Mouse (Mus musculus) forebrain, embryonic 12.5 days (tissue): Measurements from ENCODE around the gene Acbd4. TPM values are rescaled to one million over a fixed set of nuclear protein-coding genes. Genes with fewer than 3 reads are reported as not detected.

Experiments used
- ATAC-seq: fragments of 200-750 bp; cut with Nextera tagmentation; 2 replicates; pipeline ENCODE4 v1.8.0; 2017; ENCODE audit warnings: moderate TSS enrichment; ENCODE audit not compliant: low FRiP score
- H3K27ac ChIP-seq: fragments of 300-500 bp; sonication (generic); 2 replicates; pipeline ENCODE4 v1.5.1; 2016; ENCODE audit warnings: mild to moderate bottlenecking
- H3K27me3 ChIP-seq: fragments of 300-500 bp; sonication (generic); 2 replicates; pipeline ENCODE4 v1.6.1; 2016; ENCODE audit warnings: mild to moderate bottlenecking
- H3K36me3 ChIP-seq: fragments of 300-500 bp; sonication (generic); replicated peaks from 2 replicates; pipeline ENCODE4 v1.6.1; 2016; ENCODE audit warnings: mild to moderate bottlenecking
- H3K4me1 ChIP-seq: fragments of 300-500 bp; sonication (generic); 2 replicates; pipeline ENCODE4 v1.6.1; 2016
- H3K4me2 ChIP-seq: fragments of 300-500 bp; sonication (generic); 2 replicates; pipeline ENCODE4 v1.6.1; 2016; ENCODE audit warnings: mild to moderate bottlenecking, moderate library complexity
- H3K4me3 ChIP-seq: fragments of 300-500 bp; sonication (generic); replicated peaks from 2 replicates; pipeline ENCODE4 v1.5.1; 2016; ENCODE audit warnings: mild to moderate bottlenecking
- H3K9ac ChIP-seq: fragments of 300-500 bp; sonication (generic); 2 replicates; pipeline ENCODE4 v1.6.1; 2016; ENCODE audit warnings: mild to moderate bottlenecking
- H3K9me3 ChIP-seq: fragments of 300-500 bp; sonication (generic); 2 replicates; pipeline ENCODE4 v1.6.1; 2016
- WGBS: fragments of 180-500 bp; shearing (Covaris S2); methylation state at CpG from one replicate; pipeline ENCODE4 v1.1.7; 2016; 5-methylcytosine and 5-hydroxymethylcytosine counted together
- polyA plus RNA-seq: library from polyadenylated mRNA; unstranded; fragments of >200 nt; fragmentation: Nextera tagmentation; extraction: Ambion mirVana; gene quantifications from 2 replicates; pipeline ENCODE4 v1.2.1, GENCODE M21; 2016

The Acbd4 gene
- 5.7 and 7.1 TPM in 2 replicates for polyA plus RNA-seq

DNA sequence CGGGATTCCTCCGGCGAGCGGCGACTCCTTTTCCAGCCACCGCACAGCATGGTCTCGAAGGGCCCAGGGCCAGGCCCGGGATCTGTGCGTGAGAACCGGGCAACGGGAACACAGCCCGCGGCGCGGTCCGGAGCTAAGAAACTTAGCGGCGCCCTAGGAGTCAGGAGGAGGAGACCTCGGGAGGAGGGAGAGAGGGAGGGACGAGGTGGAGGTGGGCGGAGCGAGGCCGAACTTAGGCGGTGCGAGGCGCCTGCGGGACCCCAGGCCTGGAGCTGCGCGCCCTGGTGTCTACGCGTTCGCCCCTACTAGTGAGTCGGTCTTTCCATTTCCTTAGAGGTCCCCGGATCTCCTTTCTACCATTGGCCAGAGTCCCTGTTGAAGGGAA, at the start of gene Acbd4, which contains the start of gene Plcd3:
Acbd4 (plus strand) TSS at position 202 of the 385 bp plus-strand sequence.
Plcd3 (minus strand) TSS at position 178 of the 385 bp plus-strand sequence.
- peaks cover 31% of the 10 kb centered on the region for H3K4me1 ChIP-seq
- H3K4me3 ChIP-seq = peak within 1 kb of the TSS; percentile 50
- no peaks in the 10 kb centered on the region for H3K36me3 ChIP-seq
- WGBS = under 1% methylated on average over 34 of the region's 34 CpGs
- H3K27me3 ChIP-seq = peaks cover 75% of the 10 kb centered on the region
- peak within 1 kb of the TSS; percentile 85 for H3K4me2 ChIP-seq
- H3K9me3 ChIP-seq = no peaks in the 10 kb centered on the region
- no peak within 1 kb of the TSS for H3K27ac ChIP-seq
- H3K9ac ChIP-seq = peak within 1 kb of the TSS; percentile 54
- ATAC-seq = peak; percentile 45

DNA sequence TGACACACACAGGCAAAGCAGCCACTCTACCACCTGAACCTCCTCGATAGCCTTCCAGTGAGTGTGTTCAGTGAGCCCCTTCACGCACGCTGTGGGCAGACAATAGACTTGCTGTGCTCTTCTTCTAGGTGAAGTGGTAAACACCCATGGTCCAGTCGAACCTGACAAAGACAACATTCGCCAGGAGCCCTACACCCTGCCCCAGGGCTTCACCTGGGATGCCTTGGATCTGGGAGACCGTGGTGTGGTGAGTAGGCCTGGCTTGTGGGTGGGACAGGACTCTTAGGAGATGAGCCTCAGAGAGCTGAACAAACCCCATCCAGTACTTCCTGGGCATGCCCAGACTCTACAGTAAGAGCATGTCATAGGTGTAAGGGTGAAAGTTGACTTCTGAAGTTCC, 49.4 kb upstream of the Acbd4 start:
- Histone ChIP-seq H3K27ac (no peak overlapping the region), H3K27me3 (no peaks in the 10 kb centered on the region), H3K36me3 (peaks cover 69% of the 10 kb centered on the region), H3K4me1 (no peaks in the 10 kb centered on the region), H3K4me3 (no peak overlapping the region), H3K4me2 (no peak overlapping the region), H3K9ac (no peak overlapping the region), H3K9me3 (no peaks in the 10 kb centered on the region)
- ATAC-seq = no peak
- WGBS = 90% methylated on average over 6 of the region's 6 CpGs

GRCm38 (mm10) chr11:103053191-103054076, 48.0 kb upstream of the Acbd4 start:
- Histone ChIP-seq H3K9me3 (no peaks in the 10 kb centered on the region), H3K4me1 (no peaks in the 10 kb centered on the region), H3K36me3 (peaks cover 76% of the 10 kb centered on the region), H3K9ac (no peak overlapping the region), H3K27ac (no peak overlapping the region), H3K27me3 (no peaks in the 10 kb centered on the region), H3K4me2 (no peak overlapping the region), H3K4me3 (no peak overlapping the region)
- WGBS = 95% methylated on average over 18 of the region's 18 CpGs
- ATAC-seq = no peak

- H3K4me1 ChIP-seq = no peaks in the 10 kb centered on the region
- no peaks in the 10 kb centered on the region for H3K9me3 ChIP-seq
- H3K9ac ChIP-seq = no peak overlapping the region
- H3K27me3 ChIP-seq = no peaks in the 10 kb centered on the region
- no peak overlapping the region for H3K4me3 ChIP-seq
- H3K27ac ChIP-seq = no peak overlapping the region
- ATAC-seq = no peak
- 48% methylated on average over 6 of the region's 6 CpGs for WGBS
- H3K4me2 ChIP-seq = no peak overlapping the region
- H3K36me3 ChIP-seq = peaks cover 87% of the 10 kb centered on the region
Measured at GRCm38 (mm10) chr11:103054798-103055197, 46.7 kb upstream of the Acbd4 start.

- Histone ChIP-seq H3K4me3 (no peak overlapping the region), H3K4me2 (no peak overlapping the region), H3K36me3 (peaks cover 87% of the 10 kb centered on the region), H3K9ac (no peak overlapping the region), H3K27ac (no peak overlapping the region), H3K27me3 (no peaks in the 10 kb centered on the region), H3K9me3 (no peaks in the 10 kb centered on the region), H3K4me1 (no peaks in the 10 kb centered on the region)
- WGBS = 96% methylated on average over 7 of the region's 7 CpGs
- no peak for ATAC-seq
Measured at GRCm38 (mm10) chr11:103056636-103057035, 44.8 kb upstream of the Acbd4 start.

GRCm38 (mm10) chr11:103058499-103059085, 42.9 kb upstream of the Acbd4 start:
- no peak overlapping the region for H3K27ac ChIP-seq
- no peaks in the 10 kb centered on the region for H3K4me1 ChIP-seq
- no peaks in the 10 kb centered on the region for H3K9me3 ChIP-seq
- WGBS = 78% methylated on average over 3 of the region's 3 CpGs
- H3K27me3 ChIP-seq = no peaks in the 10 kb centered on the region
- no peak overlapping the region for H3K9ac ChIP-seq
- H3K4me2 ChIP-seq = no peak overlapping the region
- ATAC-seq = no peak
- no peak overlapping the region for H3K4me3 ChIP-seq
- H3K36me3 ChIP-seq = peaks cover 86% of the 10 kb centered on the region

DNA sequence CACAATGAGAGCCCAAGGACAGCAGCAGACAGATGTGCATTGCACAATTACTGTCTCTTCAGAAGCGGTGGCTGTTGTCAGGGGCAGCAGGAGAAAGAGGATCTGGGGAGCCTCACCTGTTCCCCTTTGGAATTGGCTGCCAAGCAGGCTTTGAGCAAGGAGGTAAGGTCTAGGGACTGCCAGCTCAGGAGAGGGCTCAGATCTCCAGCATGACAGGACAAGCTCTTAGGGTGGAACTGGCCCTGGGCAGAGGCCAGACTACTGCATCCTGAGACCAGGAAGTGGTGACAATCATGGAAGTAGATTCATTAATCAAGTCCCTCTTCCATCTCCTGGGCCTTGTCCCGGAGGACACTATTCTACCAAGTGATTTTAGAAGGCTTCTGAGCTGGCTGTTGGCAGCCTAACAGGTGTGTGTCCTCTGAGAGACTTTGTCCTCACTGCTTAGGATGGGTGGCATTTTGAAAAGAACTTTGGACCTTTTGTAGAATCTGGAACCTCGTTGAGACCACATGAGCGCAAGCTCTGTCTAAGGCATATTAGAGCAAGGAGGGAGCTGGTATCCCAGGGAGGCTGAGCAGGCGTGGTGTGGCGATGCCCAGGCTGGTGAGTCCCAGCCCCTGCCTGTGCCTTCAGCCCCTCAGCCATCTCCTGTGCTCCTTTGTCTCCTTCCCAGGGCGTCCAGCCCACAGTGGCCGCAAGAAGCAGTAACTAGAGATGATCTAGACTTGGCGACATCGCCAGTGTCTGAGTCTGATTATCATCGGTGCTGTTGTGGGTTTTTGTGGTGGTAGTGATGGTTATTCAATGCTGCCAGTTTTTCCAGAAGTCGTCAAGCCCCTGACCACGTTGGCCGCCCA, 35.1 kb upstream of the Acbd4 start:
- no peak overlapping the region for H3K4me2 ChIP-seq
- no peak for ATAC-seq

DNA sequence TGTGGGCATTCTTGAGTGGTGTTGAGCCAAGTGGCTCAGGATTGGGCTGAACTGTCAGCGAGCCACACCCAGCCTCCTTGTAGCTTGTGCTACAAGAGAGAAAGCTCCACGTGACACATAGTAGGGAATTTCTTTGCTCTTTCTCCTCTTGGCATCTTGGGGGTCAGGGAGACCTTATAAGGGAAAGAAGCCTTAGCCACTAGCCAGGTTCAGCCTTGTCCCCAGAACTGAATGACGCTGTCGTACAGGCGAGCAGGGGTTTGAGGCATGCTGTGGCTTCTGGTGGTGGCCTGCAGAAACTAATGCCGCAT, 34.5 kb upstream of the Acbd4 start:
- no peaks in the 10 kb centered on the region for H3K9me3 ChIP-seq
- H3K4me1 ChIP-seq = no peaks in the 10 kb centered on the region
- peaks cover 81% of the 10 kb centered on the region for H3K36me3 ChIP-seq
- WGBS = 93% methylated on average over 6 of the region's 6 CpGs
- ATAC-seq = no peak
- H3K27me3 ChIP-seq = no peaks in the 10 kb centered on the region
- H3K4me2 ChIP-seq = no peak overlapping the region
- H3K4me3 ChIP-seq = no peak overlapping the region
- H3K9ac ChIP-seq = no peak overlapping the region
- H3K27ac ChIP-seq = no peak overlapping the region

More for the DNA sequence above, 35.1 kb upstream of the Acbd4 start:
- Histone ChIP-seq H3K9me3 (no peaks in the 10 kb centered on the region), H3K27me3 (no peaks in the 10 kb centered on the region), H3K9ac (no peak overlapping the region), H3K4me3 (no peak overlapping the region), H3K27ac (no peak overlapping the region), H3K36me3 (peaks cover 87% of the 10 kb centered on the region), H3K4me1 (no peaks in the 10 kb centered on the region)
- 92% methylated on average over 14 of the region's 14 CpGs for WGBS

- ATAC-seq = no peak
- H3K36me3 ChIP-seq = peaks cover 76% of the 10 kb centered on the region
- H3K4me2 ChIP-seq = no peak overlapping the region
- H3K9me3 ChIP-seq = no peaks in the 10 kb centered on the region
- H3K27ac ChIP-seq = no peak overlapping the region
- 87% methylated on average over 8 of the region's 8 CpGs for WGBS
- H3K4me3 ChIP-seq = no peak overlapping the region
- no peaks in the 10 kb centered on the region for H3K4me1 ChIP-seq
- no peak overlapping the region for H3K9ac ChIP-seq
- H3K27me3 ChIP-seq = no peaks in the 10 kb centered on the region
Measured at GRCm38 (mm10) chr11:103067457-103068001, 34.0 kb upstream of the Acbd4 start.

- Histone ChIP-seq H3K4me1 (no peaks in the 10 kb centered on the region), H3K27me3 (no peaks in the 10 kb centered on the region), H3K4me3 (no peak overlapping the region), H3K9ac (no peak overlapping the region), H3K4me2 (no peak overlapping the region), H3K36me3 (peaks cover 70% of the 10 kb centered on the region), H3K9me3 (no peaks in the 10 kb centered on the region), H3K27ac (no peak overlapping the region)
- WGBS = 89% methylated on average over 4 of the region's 4 CpGs
- ATAC-seq = no peak
Measured at GRCm38 (mm10) chr11:103068272-103068671, 33.2 kb upstream of the Acbd4 start.

- Histone ChIP-seq H3K27ac (no peak overlapping the region), H3K27me3 (no peaks in the 10 kb centered on the region; the same call in 1 of the 2 replicates), H3K9me3 (no peaks in the 10 kb centered on the region), H3K4me1 (no peaks in the 10 kb centered on the region), H3K9ac (no peak overlapping the region), H3K4me2 (no peak overlapping the region), H3K4me3 (no peak overlapping the region), H3K36me3 (peaks cover 64% of the 10 kb centered on the region)
- 92% methylated on average over 11 of the region's 11 CpGs for WGBS
- no peak for ATAC-seq
Measured at GRCm38 (mm10) chr11:103068884-103069283, 32.6 kb upstream of the Acbd4 start.

DNA sequence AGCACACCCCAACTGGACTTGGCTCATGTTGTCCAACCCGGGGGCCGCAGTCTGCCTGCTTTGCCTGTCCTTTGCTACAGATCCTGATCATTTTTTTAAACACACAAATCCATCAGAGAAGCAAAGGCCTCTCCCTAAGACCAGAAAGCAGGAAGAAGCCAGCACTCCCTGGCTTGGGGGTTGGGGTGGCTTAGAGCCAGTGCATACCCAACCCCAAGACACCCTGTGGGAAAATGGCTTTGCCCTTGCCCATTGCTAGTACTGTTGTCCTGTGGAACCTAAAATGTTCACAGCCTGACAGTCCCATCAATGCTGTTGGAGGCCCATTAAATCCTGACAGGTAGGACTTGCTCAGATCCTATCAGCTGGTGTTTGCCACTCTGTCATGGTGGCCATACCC, 31.8 kb upstream of the Acbd4 start:
- 97% methylated on average over 2 of the region's 2 CpGs for WGBS
- no peak for ATAC-seq
- Histone ChIP-seq H3K4me3 (no peak overlapping the region), H3K4me1 (peaks cover 4% of the 10 kb centered on the region), H3K36me3 (peaks cover 56% of the 10 kb centered on the region), H3K9ac (no peak overlapping the region), H3K4me2 (no peak overlapping the region), H3K9me3 (no peaks in the 10 kb centered on the region), H3K27me3 (no peaks in the 10 kb centered on the region; the same call in 1 of the 2 replicates), H3K27ac (no peak overlapping the region)
